Mouse (Mus musculus): Measurements from ENCODE around the gene Shisal1. TPM values are rescaled to one million over a fixed set of nuclear protein-coding genes. Genes with fewer than 3 reads are reported as not detected.

The Shisal1 gene
- polyA plus RNA-seq (2012; rRNA removed) = 21.7 and 25.2 TPM in 2 replicates

DNA sequence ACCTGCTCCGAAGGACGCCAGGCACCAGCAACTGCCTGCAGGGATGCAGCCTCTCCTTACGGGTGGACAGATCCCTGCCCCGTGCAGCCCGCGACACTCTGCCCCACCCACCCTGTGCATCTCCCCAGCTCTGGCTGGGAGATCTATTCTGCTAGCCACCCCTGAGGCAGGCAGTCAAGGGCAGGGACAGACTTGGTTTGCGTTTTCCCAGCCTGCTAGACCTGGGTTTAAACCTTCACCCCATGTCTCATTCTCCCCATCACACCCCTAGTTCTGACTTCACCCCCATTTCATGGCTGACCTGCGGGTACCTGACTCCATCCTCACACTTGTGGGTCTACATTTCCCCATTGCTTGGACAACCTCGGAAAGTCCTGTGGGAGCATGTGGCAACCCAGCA, at the start of gene Shisal1:
Shisal1 (minus strand) TSS at position 101 of the 400 bp plus-strand sequence.

Other genes starting within 250 kb of the Shisal1 start
- gene Parvb, start 215.1 kb downstream of the Shisal1 start, polyA plus RNA-seq (2012; rRNA removed) = 11.3 and 15.9 TPM in 2 replicates
- 1.3 and 1.9 TPM in 2 replicates for gene Parvg, start 123.1 kb downstream of the Shisal1 start, polyA plus RNA-seq (2012; rRNA removed)
- gene Rtl6, start 110.7 kb upstream of the Shisal1 start, polyA plus RNA-seq (2012; rRNA removed) = 42.9 and 44.6 TPM in 2 replicates
- gene Prr5, start 222.5 kb upstream of the Shisal1 start, polyA plus RNA-seq (2012; rRNA removed) = 13.1 and 19.7 TPM in 2 replicates

All from central nervous system, embryonic 14 days (tissue).